Mouse (Mus musculus): ENCODE results near the gene Sin3a. TPM values are rescaled to one million over a fixed set of nuclear protein-coding genes. Genes with fewer than 3 reads are reported as not detected.
A peak's percentile ranks its signal among the peaks of the same experiment; 100 is the strongest.

Sin3a gene
- polyA plus RNA-seq (2012; rRNA removed), result 79.3 and 101 TPM in 2 replicates

- TF ChIP-seq CTCF (IDR thresholded peaks at IDR 0.05; ENCODE audit: borderline replicate concordance, extremely low read depth, insufficient read depth, insufficient read length) (no peak), POLR2A (IDR thresholded peaks at IDR 0.05; ENCODE audit: borderline replicate concordance, extremely low read depth, insufficient read depth, insufficient read length, poor library complexity, severe bottlenecking) (0 out of 2 replicates have a peak, but pooled peaks have one; percentile 10)
- DNase-seq (ENCODE audit: low read depth), result peak; percentile 92
Observed at GRCm38 (mm10) chr9:57071801-57072351, at the start of gene Sin3a. Gene Sin3a (plus strand): TSS chr9:57072040.

DNA sequence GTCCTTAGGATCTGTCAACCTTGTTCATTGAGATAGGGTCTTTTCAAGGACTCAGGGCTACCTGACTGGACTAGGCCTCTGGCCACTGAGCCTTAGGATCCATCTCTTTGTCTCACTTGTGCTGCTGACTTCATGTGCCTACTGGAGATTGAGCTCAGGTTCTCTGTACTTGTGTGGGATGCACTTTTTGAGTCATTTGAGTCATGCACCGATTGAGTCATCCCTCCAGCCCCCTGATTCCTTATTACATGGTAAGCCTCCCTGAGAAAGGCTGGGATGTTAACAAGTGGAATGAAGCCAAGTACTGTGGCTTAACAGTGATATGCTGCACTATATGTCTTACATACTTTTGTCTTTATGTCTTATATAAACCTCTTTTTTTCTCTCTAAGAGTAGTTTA is 40.1 kb upstream of the Sin3a start:
- DNase-seq (ENCODE audit: low read depth), result no peak
- TF ChIP-seq POLR2A (IDR thresholded peaks at IDR 0.05; ENCODE audit: borderline replicate concordance, extremely low read depth, insufficient read depth, insufficient read length, poor library complexity, severe bottlenecking) (no peak), CTCF (IDR thresholded peaks at IDR 0.05; ENCODE audit: borderline replicate concordance, extremely low read depth, insufficient read depth, insufficient read length) (no peak)

GRCm38 (mm10) chr9:57056237-57056636 is 15.6 kb upstream of the Sin3a start:
- no peak for TF ChIP-seq POLR2A (IDR thresholded peaks at IDR 0.05; ENCODE audit: borderline replicate concordance, extremely low read depth, insufficient read depth, insufficient read length, poor library complexity, severe bottlenecking)
- no peak for TF ChIP-seq CTCF (IDR thresholded peaks at IDR 0.05; ENCODE audit: borderline replicate concordance, extremely low read depth, insufficient read depth, insufficient read length)
- peak; percentile 66 for DNase-seq (ENCODE audit: low read depth)

GRCm38 (mm10) chr9:57064164-57064563 is 7.7 kb upstream of the Sin3a start:
- no peak for TF ChIP-seq CTCF (IDR thresholded peaks at IDR 0.05; ENCODE audit: borderline replicate concordance, extremely low read depth, insufficient read depth, insufficient read length)
- TF ChIP-seq POLR2A (IDR thresholded peaks at IDR 0.05; ENCODE audit: borderline replicate concordance, extremely low read depth, insufficient read depth, insufficient read length, poor library complexity, severe bottlenecking), result no peak
- no peak for DNase-seq (ENCODE audit: low read depth)

DNA sequence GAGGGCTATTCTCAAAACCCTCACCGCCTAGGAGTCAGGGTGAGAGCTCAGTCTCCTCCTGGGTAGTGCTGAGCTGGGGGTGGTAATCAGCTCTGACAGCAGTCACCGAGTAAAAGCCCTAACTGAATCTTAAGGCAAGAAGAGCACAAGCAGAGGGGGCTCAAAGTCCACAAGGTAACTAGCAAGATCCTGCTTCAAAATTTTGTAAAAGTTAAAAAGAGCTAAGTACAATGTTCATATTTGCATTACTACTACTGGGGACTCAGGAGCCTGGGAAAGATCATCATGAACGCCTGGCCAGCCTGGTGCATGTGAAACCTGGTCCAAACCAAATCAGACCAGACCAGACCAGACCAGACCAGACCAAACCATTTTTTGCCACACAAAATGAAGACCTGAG is 3.6 kb upstream of the Sin3a start:
- no peak for DNase-seq (ENCODE audit: low read depth)
- TF ChIP-seq POLR2A (IDR thresholded peaks at IDR 0.05; ENCODE audit: borderline replicate concordance, extremely low read depth, insufficient read depth, insufficient read length, poor library complexity, severe bottlenecking), result no peak
- no peak for TF ChIP-seq CTCF (IDR thresholded peaks at IDR 0.05; ENCODE audit: borderline replicate concordance, extremely low read depth, insufficient read depth, insufficient read length)

- TF ChIP-seq CTCF (IDR thresholded peaks at IDR 0.05; ENCODE audit: borderline replicate concordance, extremely low read depth, insufficient read depth, insufficient read length) (no peak), POLR2A (IDR thresholded peaks at IDR 0.05; ENCODE audit: borderline replicate concordance, extremely low read depth, insufficient read depth, insufficient read length, poor library complexity, severe bottlenecking) (no peak)
- no peak for DNase-seq (ENCODE audit: low read depth)
Observed at GRCm38 (mm10) chr9:57070262-57070661, 1.6 kb upstream of the Sin3a start.

GRCm38 (mm10) chr9:57070800-57071545 is 867 bp upstream of the Sin3a start:
- DNase-seq (ENCODE audit: low read depth), result no peak
- TF ChIP-seq POLR2A (IDR thresholded peaks at IDR 0.05; ENCODE audit: borderline replicate concordance, extremely low read depth, insufficient read depth, insufficient read length, poor library complexity, severe bottlenecking) (no peak), CTCF (IDR thresholded peaks at IDR 0.05; ENCODE audit: borderline replicate concordance, extremely low read depth, insufficient read depth, insufficient read length) (no peak)

- DNase-seq (ENCODE audit: low read depth), result no peak
- TF ChIP-seq CTCF (IDR thresholded peaks at IDR 0.05; ENCODE audit: borderline replicate concordance, extremely low read depth, insufficient read depth, insufficient read length) (no peak), POLR2A (IDR thresholded peaks at IDR 0.05; ENCODE audit: borderline replicate concordance, extremely low read depth, insufficient read depth, insufficient read length, poor library complexity, severe bottlenecking) (no peak)
Observed at GRCm38 (mm10) chr9:57072526-57072988, 717 bp downstream of the Sin3a start.

DNA sequence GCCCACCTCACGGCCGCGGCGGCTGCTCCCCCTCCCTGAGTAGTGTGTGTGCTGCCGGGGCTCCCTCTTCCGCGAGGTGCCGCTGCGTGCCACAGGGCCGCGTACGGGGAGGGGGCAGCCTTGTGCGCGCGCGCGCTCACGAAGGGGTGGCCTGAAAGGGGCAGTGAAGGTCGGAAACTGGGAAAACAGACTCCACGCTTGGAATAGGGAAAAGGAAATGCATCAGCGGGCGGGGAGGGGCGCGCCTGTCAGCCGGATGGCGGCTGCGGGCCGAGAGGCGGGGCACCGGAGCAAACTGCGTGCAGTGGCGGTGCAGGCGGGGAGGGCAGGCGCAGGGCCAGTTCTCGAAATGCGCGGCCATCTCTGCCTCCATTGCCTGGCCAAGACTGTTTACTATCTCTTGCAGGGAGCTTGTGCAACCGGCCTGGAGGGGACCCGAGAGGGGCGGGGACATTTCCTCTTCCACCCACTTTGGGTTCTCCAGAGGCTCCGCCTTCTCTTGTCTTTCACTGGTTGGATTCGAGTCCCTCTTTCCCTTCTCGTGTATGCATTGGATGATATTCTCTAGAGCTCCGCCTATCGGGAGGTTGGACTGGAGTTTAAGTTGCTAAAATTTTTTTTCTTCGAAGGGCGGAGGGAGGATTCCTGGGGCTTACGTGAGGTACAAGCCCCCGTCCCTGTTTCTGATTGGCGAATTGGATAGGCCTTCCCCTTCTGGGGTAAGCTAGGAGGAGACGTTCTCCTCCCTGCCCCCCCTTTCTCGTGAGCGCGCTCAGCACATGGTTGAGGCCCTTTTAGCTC is 1.3 kb downstream of the Sin3a start:
- TF ChIP-seq POLR2A (IDR thresholded peaks at IDR 0.05; ENCODE audit: borderline replicate concordance, extremely low read depth, insufficient read depth, insufficient read length, poor library complexity, severe bottlenecking), result 0 out of 2 replicates have a peak, but pooled peaks have one; percentile 22
- peak; percentile 29; the same call in 1 of the 2 replicates for TF ChIP-seq CTCF (IDR thresholded peaks at IDR 0.05; ENCODE audit: borderline replicate concordance, extremely low read depth, insufficient read depth, insufficient read length)
- DNase-seq (ENCODE audit: low read depth), result peak; percentile 100

GRCm38 (mm10) chr9:57073790-57074094 is 1.9 kb downstream of the Sin3a start:
- peak; percentile 47; the same call in 1 of the 2 replicates for TF ChIP-seq POLR2A (IDR thresholded peaks at IDR 0.05; ENCODE audit: borderline replicate concordance, extremely low read depth, insufficient read depth, insufficient read length, poor library complexity, severe bottlenecking)
- no peak for TF ChIP-seq CTCF (IDR thresholded peaks at IDR 0.05; ENCODE audit: borderline replicate concordance, extremely low read depth, insufficient read depth, insufficient read length)
- DNase-seq (ENCODE audit: low read depth), result no peak

DNA sequence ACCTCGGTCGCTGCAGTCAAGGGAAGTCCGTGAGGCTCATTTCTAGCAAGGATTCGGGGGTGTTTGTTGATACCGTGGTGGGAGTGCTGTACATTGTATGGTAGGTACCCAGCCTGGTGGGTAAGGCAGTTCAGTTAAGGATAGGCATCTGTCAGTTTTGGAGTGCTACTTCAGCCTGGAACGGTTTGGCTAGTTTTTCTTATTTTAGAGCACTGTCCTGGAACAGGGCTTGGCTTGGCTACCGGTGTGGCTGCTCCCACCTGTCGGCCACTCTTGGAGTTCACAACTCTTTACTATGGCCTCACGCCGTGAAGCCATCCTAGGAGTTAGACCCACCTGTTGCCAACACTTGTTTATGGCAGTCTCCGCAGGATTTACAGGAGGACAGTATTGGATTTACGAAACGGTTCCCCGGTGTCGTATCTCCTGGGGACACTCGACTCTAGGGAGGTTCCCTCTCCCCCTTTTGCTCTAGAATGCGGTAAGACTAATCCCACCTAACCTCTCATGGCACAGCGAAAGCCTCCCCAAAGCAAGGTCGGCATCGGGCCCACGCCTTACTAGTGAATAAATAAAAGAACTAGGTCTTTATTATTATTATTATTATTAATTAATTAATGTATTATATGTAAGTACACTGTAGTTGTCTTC is 2.5 kb downstream of the Sin3a start:
- DNase-seq (ENCODE audit: low read depth), result peak; percentile 26
- TF ChIP-seq CTCF (IDR thresholded peaks at IDR 0.05; ENCODE audit: borderline replicate concordance, extremely low read depth, insufficient read depth, insufficient read length) (no peak), POLR2A (IDR thresholded peaks at IDR 0.05; ENCODE audit: borderline replicate concordance, extremely low read depth, insufficient read depth, insufficient read length, poor library complexity, severe bottlenecking) (no peak)

All from brain, embryonic 14.5 days (tissue).